Mouse (Mus musculus) lung, adult 2 months (tissue): ENCODE data around the gene Mettl7a1.

Source experiments
- CTCF ChIP-seq: fragments of 200-500 bp; IDR thresholded peaks from 2 replicates; pipeline ENCODE4 v1.5.1; 2011; ENCODE audit warnings: mild to moderate bottlenecking, low read length, control low read depth; ENCODE audit not compliant: insufficient read depth
- POLR2A ChIP-seq: fragments of 200-500 bp; IDR thresholded peaks from 2 replicates; pipeline ENCODE4 v1.6.1; 2011; ENCODE audit warnings: low read depth, mild to moderate bottlenecking, control low read depth, low read length, borderline replicate concordance; ENCODE audit errors: extremely low read depth

DNA sequence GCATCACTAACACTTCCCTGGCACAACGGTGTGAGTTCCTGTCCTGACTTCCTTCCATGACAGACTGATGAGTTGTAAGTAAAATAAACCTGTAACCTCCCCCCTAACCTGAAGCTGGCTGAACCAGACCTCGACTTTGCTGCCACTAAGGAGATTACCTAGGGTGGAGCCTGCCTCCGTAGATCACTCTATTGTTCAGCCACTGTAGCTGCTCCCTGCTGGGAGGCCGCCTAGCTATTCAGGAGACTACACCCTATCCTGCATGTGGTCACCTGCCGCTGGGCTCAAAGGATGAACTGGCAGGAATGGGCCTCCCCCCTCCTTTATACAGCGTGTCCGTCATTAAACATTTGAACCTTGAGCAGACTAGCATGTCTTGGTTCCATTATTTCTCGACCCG, 34.2 kb upstream of the Mettl7a1 start:
- TF ChIP-seq CTCF (no peak), POLR2A (no peak)
